Mouse (Mus musculus) brain, embryonic 18.5 days (tissue): ENCODE measurements around the gene Pim3.

Experiments used
- DNase-seq: peaks from one replicate; pipeline ENCODE4 v3.0.0-alpha.2; 2012; ENCODE audit warnings: low read depth, low spot score

Gene Pim3

GRCm38 (mm10) chr15:88858141-88858541 lies 3.8 kb upstream of the Pim3 start:
- no peak for DNase-seq

- no peak for DNase-seq
Observed at GRCm38 (mm10) chr15:88858707-88859106, 3.3 kb upstream of the Pim3 start.

- DNase-seq: no peak
Observed at GRCm38 (mm10) chr15:88859206-88859970, 2.6 kb upstream of the Pim3 start.

- no peak for DNase-seq
Observed at GRCm38 (mm10) chr15:88860781-88861180, 1.2 kb upstream of the Pim3 start.

GRCm38 (mm10) chr15:88862881-88863694 lies 1.1 kb downstream of the Pim3 start:
- DNase-seq: no peak

- DNase-seq: peak; percentile 81
Observed at GRCm38 (mm10) chr15:88863695-88864231, 1.8 kb downstream of the Pim3 start.

GRCm38 (mm10) chr15:88864270-88865030 lies 2.5 kb downstream of the Pim3 start:
- DNase-seq: no peak

- DNase-seq: no peak
Observed at GRCm38 (mm10) chr15:88865061-88865460, 3.1 kb downstream of the Pim3 start.

GRCm38 (mm10) chr15:88865888-88866695 lies 4.1 kb downstream of the Pim3 start:
- DNase-seq: no peak

- no peak for DNase-seq
Observed at GRCm38 (mm10) chr15:88866934-88867356, 5.0 kb downstream of the Pim3 start.

- no peak for DNase-seq
Observed at GRCm38 (mm10) chr15:88867368-88868023, 5.5 kb downstream of the Pim3 start.

- no peak for DNase-seq
Observed at GRCm38 (mm10) chr15:88868024-88868742, 6.2 kb downstream of the Pim3 start.

GRCm38 (mm10) chr15:88870418-88871185 lies 8.6 kb downstream of the Pim3 start:
- DNase-seq: no peak

GRCm38 (mm10) chr15:88874061-88874460 lies 12.1 kb downstream of the Pim3 start:
- no peak for DNase-seq

GRCm38 (mm10) chr15:88874477-88874876 lies 12.5 kb downstream of the Pim3 start:
- DNase-seq: no peak

- no peak for DNase-seq
Observed at GRCm38 (mm10) chr15:88875625-88876081, 13.7 kb downstream of the Pim3 start.

- no peak for DNase-seq
Observed at GRCm38 (mm10) chr15:88876155-88877020, 14.4 kb downstream of the Pim3 start.

- no peak for DNase-seq
Observed at GRCm38 (mm10) chr15:88877021-88877400, 15.0 kb downstream of the Pim3 start.
